8 mouse cellular contexts compared by ENCODE assay signal in genomic region chr13:67173723-67174055, GRCm38 (mm10). TPM values are rescaled to one million over a fixed set of nuclear protein-coding genes. Genes with fewer than 3 reads are reported as not detected.
A peak's percentile ranks its signal among the peaks of the same experiment; 100 is the strongest.
DNase-seq lines count a peak whose midpoint lies in the region; ATAC-seq and TF ChIP-seq lines count a peak whose summit lies in the region.

No protein-coding gene starts in this region.

- H3K9me3 ChIP-seq in embryonic facial prominence, embryonic 14.5 days (ENCODE audit: control insufficient read depth, low read length), result no peaks in the 10 kb centered on the region
- H3K9me3 ChIP-seq in intestine, embryonic 14.5 days (ENCODE audit: control insufficient read depth, low read length), result no peaks in the 10 kb centered on the region
- no peaks in the 10 kb centered on the region for H3K9me3 ChIP-seq in neural tube, embryonic 12.5 days

- H3K4me2 ChIP-seq in embryonic facial prominence, embryonic 14.5 days (ENCODE audit: low read depth, low read length), result peak overlapping the region; percentile 62
- peak overlapping the region; percentile 67 for H3K4me2 ChIP-seq in intestine, embryonic 14.5 days (ENCODE audit: low read length)
- peak overlapping the region; percentile 65 for H3K4me2 ChIP-seq in neural tube, embryonic 12.5 days (replicated peaks)

- 16% methylated on average over 5 of the region's 5 CpGs for WGBS in liver, adult 2 months
- 26% methylated on average over 5 of the region's 5 CpGs for WGBS in embryonic facial prominence, embryonic 14.5 days
- 18% methylated on average over 5 of the region's 5 CpGs for WGBS in intestine, embryonic 14.5 days
- WGBS in neural tube, embryonic 12.5 days, result 36% methylated on average over 5 of the region's 5 CpGs

- 0 out of 2 replicates have a peak, but pooled peaks have one; percentile 23 for ATAC-seq in embryonic facial prominence, embryonic 14.5 days (ENCODE audit: low read depth)
- ATAC-seq in intestine, embryonic 14.5 days (replicated peaks; ENCODE audit: low FRiP score, low TSS enrichment, low read depth), result no peak
- no peak for ATAC-seq in neural tube, embryonic 12.5 days (ENCODE audit: low FRiP score, low read depth)
- ATAC-seq in megakaryocyte-erythroid progenitor cell, adult 5-6 weeks (replicated peaks; ENCODE audit: low FRiP score, low TSS enrichment, poor library complexity, severe bottlenecking), result no peak

- no peaks in the 10 kb centered on the region for H3K27me3 ChIP-seq in liver, adult 2 months (ENCODE audit: control insufficient read depth, insufficient read depth, low read length)
- H3K27me3 ChIP-seq in embryonic facial prominence, embryonic 14.5 days (replicated peaks; ENCODE audit: control insufficient read depth, insufficient read depth, low read length), result no peaks in the 10 kb centered on the region
- H3K27me3 ChIP-seq in intestine, embryonic 14.5 days (replicated peaks; ENCODE audit: control insufficient read depth, insufficient read depth, low read length), result no peaks in the 10 kb centered on the region
- no peaks in the 10 kb centered on the region for H3K27me3 ChIP-seq in neural tube, embryonic 12.5 days (replicated peaks)

- no peak for TF ChIP-seq POLR2A in liver, adult 2 months (IDR thresholded peaks at IDR 0.05; ENCODE audit: extremely low read depth, insufficient read depth, low read length)

- DNase-seq in liver, adult 2 months (ENCODE audit: extremely low read depth, low read depth, low spot score), result no peak
- DNase-seq in liver (no peak), MN1 (ENCODE audit: low spot score) (no peak)
- peak; percentile 32 for DNase-seq in embryonic facial prominence, embryonic 14.5 days (ENCODE audit: low spot score)
- DNase-seq in intestine, embryonic 14.5 days (ENCODE audit: low spot score), result peak; percentile 53
- no peak for DNase-seq in right cerebral cortex, postnatal 4 days

- peak overlapping the region; percentile 68 for H3K4me3 ChIP-seq in liver, adult 2 months (ENCODE audit: insufficient read depth, low read depth, low read length)
- H3K4me3 ChIP-seq in embryonic facial prominence, embryonic 14.5 days (ENCODE audit: low read depth, low read length), result peak overlapping the region; percentile 64
- peak overlapping the region; percentile 67 for H3K4me3 ChIP-seq in intestine, embryonic 14.5 days (ENCODE audit: low read depth, low read length)
- peak overlapping the region; percentile 66 for H3K4me3 ChIP-seq in neural tube, embryonic 12.5 days

- H3K79me2 ChIP-seq in liver, adult 2 months (ENCODE audit: control insufficient read depth, insufficient read depth, low read length), result no peaks in the 10 kb centered on the region

- H3K9ac ChIP-seq in liver, adult 2 months (ENCODE audit: low read depth, low read length), result no peak overlapping the region; the same call in 1 of the 2 replicates
- H3K9ac ChIP-seq in embryonic facial prominence, embryonic 14.5 days (ENCODE audit: low read depth, low read length), result peak overlapping the region; percentile 79
- peak overlapping the region; percentile 25 for H3K9ac ChIP-seq in intestine, embryonic 14.5 days (ENCODE audit: low read length)
- peak overlapping the region; percentile 62; the same call in 1 of the 2 replicates for H3K9ac ChIP-seq in neural tube, embryonic 12.5 days

- no peaks in the 10 kb centered on the region for H3K36me3 ChIP-seq in liver, adult 2 months (ENCODE audit: control insufficient read depth, insufficient read depth, low read length)
- peaks cover 6% of the 10 kb centered on the region; the same call in 1 of the 2 replicates for H3K36me3 ChIP-seq in embryonic facial prominence, embryonic 14.5 days (ENCODE audit: control insufficient read depth, insufficient read depth, low read length)
- peaks cover 14% of the 10 kb centered on the region for H3K36me3 ChIP-seq in intestine, embryonic 14.5 days (ENCODE audit: control insufficient read depth, insufficient read depth, low read length)
- H3K36me3 ChIP-seq in neural tube, embryonic 12.5 days, result peaks cover 4% of the 10 kb centered on the region; the same call in 1 of the 2 replicates

- TF ChIP-seq CTCF in liver, adult 2 months (IDR thresholded peaks at IDR 0.05; ENCODE audit: low read depth, low read length), result no peak

- 0 out of 2 replicates have a peak, but pooled peaks cover 2% of the 10 kb centered on the region for H3K4me1 ChIP-seq in liver, adult 2 months (ENCODE audit: control insufficient read depth, insufficient read depth, low read length)
- no peaks in the 10 kb centered on the region for H3K4me1 ChIP-seq in embryonic facial prominence, embryonic 14.5 days (ENCODE audit: control insufficient read depth, insufficient read depth, low read length)
- H3K4me1 ChIP-seq in intestine, embryonic 14.5 days (replicated peaks; ENCODE audit: control insufficient read depth, insufficient read depth, low read length), result peaks cover 4% of the 10 kb centered on the region; the same call in 1 of the 2 replicates
- peaks cover 3% of the 10 kb centered on the region for H3K4me1 ChIP-seq in neural tube, embryonic 12.5 days

- H3K27ac ChIP-seq in liver, adult 2 months (replicated peaks; ENCODE audit: insufficient read depth, low read depth, low read length), result no peak overlapping the region
- no peak overlapping the region for H3K27ac ChIP-seq in embryonic facial prominence, embryonic 14.5 days (replicated peaks; ENCODE audit: low read depth, low read length)
- H3K27ac ChIP-seq in intestine, embryonic 14.5 days (ENCODE audit: low read depth), result no peak overlapping the region
- H3K27ac ChIP-seq in neural tube, embryonic 12.5 days, result no peak overlapping the region

RNA-seq across cellular contexts. Expression of gene Rsl1, which starts 0.7 kb away (rescaled TPM):
- 2.4 and 3.2 TPM in 2 replicates for total RNA-seq in liver, adult 2 months (2014; rRNA removed)
- polyA plus RNA-seq in liver, adult 2 months (2012; rRNA removed), result 0.30 and 0.33 TPM in 2 replicates
- polyA plus RNA-seq in embryonic facial prominence, embryonic 14.5 days (2014; fragmentation: Nextera tagmentation; extraction: Ambion mirVana), result 5.1 and 5.9 TPM in 2 replicates
- 5.3 and 5.6 TPM in 2 replicates for polyA plus RNA-seq in intestine, embryonic 14.5 days (2014; fragmentation: Nextera tagmentation; extraction: Ambion mirVana)
- polyA plus RNA-seq in neural tube, embryonic 12.5 days (2016; fragmentation: Nextera tagmentation; extraction: Ambion mirVana), result 5.4 and 5.5 TPM in 2 replicates
- 0.25 and 2.0 TPM in 2 replicates for total RNA-seq in megakaryocyte-erythroid progenitor cell, adult 5-6 weeks (2014; fragmentation: Nextera tagmentation)
- total RNA-seq in megakaryocyte-erythroid progenitor cell, adult 5-6 weeks (2017), result 1.8 and 5.6 TPM in 2 replicates

RNA-seq across cellular contexts. Expression of gene Zfp455, which starts 20.6 kb away (rescaled TPM):
- 1.3 and 1.8 TPM in 2 replicates for total RNA-seq in liver, adult 2 months (2014; rRNA removed)
- 0.10 and 0.11 TPM in 2 replicates for polyA plus RNA-seq in liver, adult 2 months (2012; rRNA removed)
- 1.4 and 1.8 TPM in 2 replicates for polyA plus RNA-seq in embryonic facial prominence, embryonic 14.5 days (2014; fragmentation: Nextera tagmentation; extraction: Ambion mirVana)
- polyA plus RNA-seq in intestine, embryonic 14.5 days (2014; fragmentation: Nextera tagmentation; extraction: Ambion mirVana), result 1.4 and 1.7 TPM in 2 replicates
- polyA plus RNA-seq in neural tube, embryonic 12.5 days (2016; fragmentation: Nextera tagmentation; extraction: Ambion mirVana), result 1.4 and 2.1 TPM in 2 replicates
- 2.4 and 2.6 TPM in 2 replicates for total RNA-seq in megakaryocyte-erythroid progenitor cell, adult 5-6 weeks (2014; fragmentation: Nextera tagmentation)
- total RNA-seq in megakaryocyte-erythroid progenitor cell, adult 5-6 weeks (2017), result 0.38 and 2.4 TPM in 2 replicates

RNA-seq across cellular contexts. Expression of gene Zfp759, which starts 52.2 kb away (rescaled TPM):
- 2.7 and 4.9 TPM in 2 replicates for total RNA-seq in liver, adult 2 months (2014; rRNA removed)
- polyA plus RNA-seq in liver, adult 2 months (2012; rRNA removed), result 0.18 and 0.30 TPM in 2 replicates
- polyA plus RNA-seq in embryonic facial prominence, embryonic 14.5 days (2014; fragmentation: Nextera tagmentation; extraction: Ambion mirVana), result 2.7 TPM in 2 replicates
- polyA plus RNA-seq in intestine, embryonic 14.5 days (2014; fragmentation: Nextera tagmentation; extraction: Ambion mirVana), result 2.0 and 2.4 TPM in 2 replicates
- 1.8 and 3.8 TPM in 2 replicates for polyA plus RNA-seq in neural tube, embryonic 12.5 days (2016; fragmentation: Nextera tagmentation; extraction: Ambion mirVana)
- total RNA-seq in megakaryocyte-erythroid progenitor cell, adult 5-6 weeks (2014; fragmentation: Nextera tagmentation), result 2.2 and 6.3 TPM in 2 replicates
- 3.7 and 5.6 TPM in 2 replicates for total RNA-seq in megakaryocyte-erythroid progenitor cell, adult 5-6 weeks (2017)

RNA-seq across cellular contexts. Expression of gene Rslcan18, which starts 57.6 kb away (rescaled TPM):
- total RNA-seq in liver, adult 2 months (2014; rRNA removed), result 1.9 and 2.2 TPM in 2 replicates
- 0.20 and 0.39 TPM in 2 replicates for polyA plus RNA-seq in liver, adult 2 months (2012; rRNA removed)
- 0.24 and 0.31 TPM in 2 replicates for polyA plus RNA-seq in embryonic facial prominence, embryonic 14.5 days (2014; fragmentation: Nextera tagmentation; extraction: Ambion mirVana)
- polyA plus RNA-seq in intestine, embryonic 14.5 days (2014; fragmentation: Nextera tagmentation; extraction: Ambion mirVana), result 0.22 and 0.28 TPM in 2 replicates
- polyA plus RNA-seq in neural tube, embryonic 12.5 days (2016; fragmentation: Nextera tagmentation; extraction: Ambion mirVana), result 0.16 and 0.19 TPM in 2 replicates
- 0.22 and 2.1 TPM in 2 replicates for total RNA-seq in megakaryocyte-erythroid progenitor cell, adult 5-6 weeks (2014; fragmentation: Nextera tagmentation)
- total RNA-seq in megakaryocyte-erythroid progenitor cell, adult 5-6 weeks (2017), result 0.15 and 0.99 TPM in 2 replicates

Comparison
In these comparisons a context has a peak if more than half of its experiments do, and no peak if none do; other contexts are left out.
1. DNase-seq: peak in embryonic facial prominence, embryonic 14.5 days (single experiment) and intestine, embryonic 14.5 days (single experiment); none in liver, adult 2 months (single experiment), liver (single experiment), right cerebral cortex, postnatal 4 days (single experiment) and MN1 (single experiment).
2. Peak in every context shown above with its lines, with median percentiles within 50 percentile points of each other: H3K4me3 ChIP-seq and H3K4me2 ChIP-seq.